ENCODE assay signal across 19 mouse cellular contexts in the genomic region with DNA sequence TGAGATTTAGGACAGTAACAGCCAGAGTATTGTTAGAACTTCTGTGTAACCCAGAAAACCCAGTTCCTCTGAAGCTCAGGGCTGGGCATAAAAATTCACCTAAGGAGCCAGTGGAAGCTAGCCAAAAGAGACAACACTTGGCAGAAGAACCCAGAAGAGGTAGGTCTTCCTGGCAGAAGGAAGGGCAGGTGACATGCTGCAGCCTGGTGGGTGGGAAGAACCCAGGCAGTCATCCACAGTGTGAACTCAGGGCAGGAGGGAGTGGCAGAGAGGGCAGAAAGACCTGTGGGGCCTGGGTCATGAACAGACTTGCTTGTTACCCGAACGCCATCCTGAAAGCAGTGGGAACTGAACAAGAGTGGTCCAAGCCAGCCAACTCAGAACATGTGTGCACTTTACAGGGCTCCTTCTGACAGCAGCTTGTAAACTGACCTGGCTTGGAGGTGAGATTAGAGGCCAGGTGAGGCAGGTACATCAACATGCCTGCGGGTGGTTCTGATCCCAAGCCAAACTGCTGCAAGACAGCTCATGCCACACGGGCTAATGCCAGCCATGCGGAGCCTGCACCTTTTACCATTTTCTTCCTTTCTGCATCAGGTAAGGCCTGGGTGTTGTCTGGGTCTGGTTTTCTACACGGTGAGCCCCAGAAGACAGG. TPM values are rescaled to one million over a fixed set of nuclear protein-coding genes. Genes with fewer than 3 reads are reported as not detected.
A peak's percentile ranks its signal among the peaks of the same experiment; 100 is the strongest.
DNase-seq lines count a peak whose midpoint lies in the region; ATAC-seq and TF ChIP-seq lines count a peak whose summit lies in the region.
"Had no signal": no experiment of that assay in that cellular context is flagged by ENCODE, and none has a peak within 500 bp of the region (broad histone marks: within the 10 kb centered on the region; RNA-seq: fewer than 3 reads in every experiment).

No protein-coding gene starts in this region.

- TF ChIP-seq CTCF in cerebellum, adult 2 months (IDR thresholded peaks at IDR 0.05; ENCODE audit: borderline replicate concordance, insufficient read depth, low read depth, low read length): no peak
- no peak for TF ChIP-seq CTCF in layer of hippocampus, adult 2 months (conservative IDR thresholded peaks at IDR 0.05)

- WGBS in limb, embryonic 11.5 days: 86% methylated on average over 6 of the region's 6 CpGs
- WGBS in limb, embryonic 10.5 days: 89% methylated on average over 6 of the region's 6 CpGs
- WGBS in cerebellum, adult 2 months: 28% methylated on average over 6 of the region's 6 CpGs

- no peak overlapping the region for H3K27ac ChIP-seq in limb, embryonic 11.5 days (replicated peaks; ENCODE audit: low read depth, low read length)
- H3K27ac ChIP-seq in limb, embryonic 10.5 days: no peak overlapping the region
- H3K27ac ChIP-seq in cerebellum, adult 2 months (ENCODE audit: insufficient read depth, low read length): no peak overlapping the region
- H3K27ac ChIP-seq in layer of hippocampus, adult 2 months: no peak overlapping the region
- H3K27ac ChIP-seq: hindbrain, embryonic 10.5 days; left cerebral cortex, adult 2 months; limb, embryonic 13.5 days; liver, embryonic 13.5 days had no signal

- H3K4me2 ChIP-seq in limb, embryonic 11.5 days (ENCODE audit: low read depth, severe bottlenecking): no peak overlapping the region
- H3K4me2 ChIP-seq: limb, embryonic 13.5 days; liver, embryonic 13.5 days; lung, embryonic 14.5 days had no signal

- H3K9ac ChIP-seq in limb, embryonic 11.5 days (ENCODE audit: low read length): no peak overlapping the region
- H3K9ac ChIP-seq: limb, embryonic 13.5 days; liver, embryonic 13.5 days; lung, embryonic 14.5 days had no signal

- H3K36me3 ChIP-seq in limb, embryonic 11.5 days (ENCODE audit: control insufficient read depth, insufficient read depth, low read length): no peaks in the 10 kb centered on the region
- H3K36me3 ChIP-seq in limb, embryonic 10.5 days: no peaks in the 10 kb centered on the region
- H3K36me3 ChIP-seq: hindbrain, embryonic 10.5 days; limb, embryonic 13.5 days; liver, embryonic 13.5 days had no signal

- no peak for TF ChIP-seq POLR2A in cerebellum, adult 2 months (IDR thresholded peaks at IDR 0.05; ENCODE audit: borderline replicate concordance, insufficient read depth, low read length)

- ATAC-seq in limb, embryonic 11.5 days (ENCODE audit: insufficient number of reproducible peaks, low FRiP score, low TSS enrichment, low read depth): 0 out of 2 replicates have a peak, but pooled peaks have one; percentile 44
- ATAC-seq: activated CD4-positive, CD25-positive, alpha-beta regulatory T cell, adult 4 months; forebrain, embryonic 14.5 days; midbrain, embryonic 16.5 days; Patski had no signal

- DNase-seq in cerebellum, adult 11 months: peak; percentile 31
- no peak for DNase-seq in cerebellum, postnatal 4 days (ENCODE audit: low spot score in 2 of 2)
- no peak for DNase-seq in limb, embryonic 11.5 days (ENCODE audit: low spot score)
- DNase-seq in limb, embryonic 10.5 days (ENCODE audit: low spot score): no peak
- DNase-seq in cerebellum, adult 2 months: peak; percentile 53 to 74
- DNase-seq in cerebellum, postnatal 36 days: peak; percentile 49 to 59
- no peak for DNase-seq in layer of hippocampus, adult 2 months (ENCODE audit: low spot score in 2 of 2)
- no peak for DNase-seq in ovary, postnatal 14 days (ENCODE audit: low spot score)
- DNase-seq: layer of hippocampus, adult 9-11 months had no signal

- H3K27me3 ChIP-seq in limb, embryonic 11.5 days (ENCODE audit: control insufficient read depth, insufficient read depth, low read length): no peaks in the 10 kb centered on the region
- no peaks in the 10 kb centered on the region for H3K27me3 ChIP-seq in limb, embryonic 10.5 days (ENCODE audit: low read depth, poor library complexity, severe bottlenecking)
- H3K27me3 ChIP-seq in cerebellum, adult 2 months (ENCODE audit: control insufficient read depth, insufficient read depth, low read length): no peaks in the 10 kb centered on the region
- H3K27me3 ChIP-seq: limb, embryonic 13.5 days; liver, embryonic 13.5 days; Patski had no signal

- H3K9me3 ChIP-seq in limb, embryonic 11.5 days (ENCODE audit: control insufficient read depth, low read length): no peaks in the 10 kb centered on the region
- no peaks in the 10 kb centered on the region for H3K9me3 ChIP-seq in limb, embryonic 10.5 days (replicated peaks)
- H3K9me3 ChIP-seq: hindbrain, embryonic 10.5 days; liver, embryonic 13.5 days had no signal

- H3K4me3 ChIP-seq in limb, embryonic 11.5 days (ENCODE audit: low read depth, low read length): no peak overlapping the region
- H3K4me3 ChIP-seq in limb, embryonic 10.5 days: no peak overlapping the region
- no peak overlapping the region for H3K4me3 ChIP-seq in cerebellum, adult 2 months (replicated peaks; ENCODE audit: insufficient read depth, low read depth, low read length)
- no peak overlapping the region for H3K4me3 ChIP-seq in layer of hippocampus, adult 2 months
- H3K4me3 ChIP-seq: hindbrain, embryonic 10.5 days; left cerebral cortex, adult 2 months; limb, embryonic 13.5 days; liver, embryonic 13.5 days had no signal

- H3K4me1 ChIP-seq in limb, embryonic 11.5 days (ENCODE audit: control insufficient read depth, insufficient read depth, low read length): 0 out of 2 replicates have a peak, but pooled peaks cover 6% of the 10 kb centered on the region
- peaks cover 34% of the 10 kb centered on the region for H3K4me1 ChIP-seq in limb, embryonic 10.5 days
- peaks cover 17% of the 10 kb centered on the region for H3K4me1 ChIP-seq in cerebellum, adult 2 months (ENCODE audit: control insufficient read depth, insufficient read depth, low read length)

RNA-seq across cellular contexts. Expression of a gene that starts 30.9 kb away (rescaled TPM):
- polyA plus RNA-seq in limb, embryonic 11.5 days (2014; fragmentation: Nextera tagmentation; extraction: Ambion mirVana): not detected in 2 replicates
- not detected in 2 replicates for polyA plus RNA-seq in limb, embryonic 10.5 days (2016; fragmentation: Nextera tagmentation; extraction: Ambion mirVana)
- polyA plus RNA-seq in cerebellum, adult 2 months (2012; rRNA removed): 0.08 and 0.13 TPM in 2 replicates
- total RNA-seq in layer of hippocampus, adult 2 months (2021): not detected
- total RNA-seq: left cerebral cortex, adult 2 months had no signal
- polyA plus RNA-seq: heart, postnatal 0 days; limb, embryonic 13.5 days; liver, embryonic 13.5 days; midbrain, embryonic 16.5 days; Patski had no signal

RNA-seq across cellular contexts. Expression of a gene that starts 58.2 kb away (rescaled TPM):
- polyA plus RNA-seq in limb, embryonic 11.5 days (2014; fragmentation: Nextera tagmentation; extraction: Ambion mirVana): 57.5 and 60.1 TPM in 2 replicates
- 59.9 and 84.9 TPM in 2 replicates for polyA plus RNA-seq in limb, embryonic 10.5 days (2016; fragmentation: Nextera tagmentation; extraction: Ambion mirVana)
- polyA plus RNA-seq in cerebellum, adult 2 months (2012; rRNA removed): 4.3 and 5.1 TPM in 2 replicates
- total RNA-seq in layer of hippocampus, adult 2 months (2021): 10 to 100 TPM; 19.4 to 20.6 TPM

Comparison
In these comparisons a context has a peak if more than half of its experiments do, and no peak if none do; other contexts are left out.
1. DNase-seq: peak in cerebellum, adult 11 months (single experiment), cerebellum, adult 2 months (2 of 2) and cerebellum, postnatal 36 days (2 of 2); none in cerebellum, postnatal 4 days (0 of 2), limb, embryonic 11.5 days (single experiment), limb, embryonic 10.5 days (single experiment), layer of hippocampus, adult 2 months (0 of 2) and ovary, postnatal 14 days (single experiment).